Mouse (Mus musculus): Measurements from ENCODE around the gene Tmco1.

GRCm38 (mm10) chr1:167337463-167338095 lies 29.4 kb downstream of the Tmco1 start:
- peak; percentile 80; the same call in 1 of the 2 replicates for TF ChIP-seq EP300 (IDR thresholded peaks at IDR 0.05; ENCODE audit: insufficient read depth, low read depth, low read length)
- TF ChIP-seq CTCF (IDR thresholded peaks at IDR 0.05): no peak; the same call in 1 of the 2 replicates
